Mouse (Mus musculus) brain, embryonic 14.5 days (tissue): ENCODE measurements around the gene Atp6ap1l.

Source experiments
- CTCF ChIP-seq: fragments of 200-500 bp; IDR thresholded peaks from 2 replicates; pipeline ENCODE4 v1.5.1; 2012; ENCODE audit warnings: inconsistent platforms, mild to moderate bottlenecking, moderate library complexity, borderline replicate concordance; ENCODE audit not compliant: insufficient read depth, insufficient read length; ENCODE audit errors: extremely low read depth
- POLR2A ChIP-seq: fragments of 200-500 bp; IDR thresholded peaks from 2 replicates; pipeline ENCODE4 v1.6.1; 2012; ENCODE audit warnings: mild to moderate bottlenecking, inconsistent platforms, borderline replicate concordance; ENCODE audit not compliant: poor library complexity, insufficient read depth, insufficient read length, severe bottlenecking; ENCODE audit errors: extremely low read depth

- TF ChIP-seq CTCF (no peak), POLR2A (no peak)
Observed at GRCm38 (mm10) chr13:90871579-90871978, 33.6 kb downstream of the Atp6ap1l start.
